Mouse (Mus musculus): Measurements from ENCODE around the gene Glyatl3. TPM values are rescaled to one million over a fixed set of nuclear protein-coding genes. Genes with fewer than 3 reads are reported as not detected.

Glyatl3 gene
- polyA plus RNA-seq, 1 experiment from 2014 or later, result not detected

DNA sequence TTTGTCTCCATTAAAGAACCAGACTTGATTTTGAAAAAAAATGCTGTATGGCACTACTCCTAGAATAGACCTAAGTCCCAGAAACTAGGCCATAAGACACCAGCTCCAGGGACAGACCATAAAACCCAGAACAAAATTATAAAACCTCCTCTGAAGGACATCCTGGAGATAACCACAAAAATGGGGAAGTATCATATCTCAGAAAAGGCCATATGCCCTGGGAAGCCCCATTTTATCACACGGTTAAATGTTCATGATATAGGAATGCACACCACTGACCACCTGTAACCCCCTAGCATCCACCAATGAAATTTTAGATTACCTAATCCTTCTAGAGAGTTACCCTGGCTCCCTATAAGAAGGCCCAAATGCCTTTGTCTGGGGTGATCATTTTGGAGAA is 38.6 kb downstream of the Glyatl3 start:
- Histone ChIP-seq H3K27me3 (ENCODE audit: control insufficient read depth, insufficient read depth, low read depth, low read length) (no peaks in the 10 kb centered on the region), H3K4me2 (ENCODE audit: low read length) (no peak overlapping the region), H3K4me3 (ENCODE audit: low read depth, low read length) (no peak overlapping the region), H3K27ac (ENCODE audit: low read length) (no peak overlapping the region), H3K4me1 (ENCODE audit: control insufficient read depth, insufficient read depth, low read length) (peaks cover 5% of the 10 kb centered on the region), H3K9me3 (replicated peaks; ENCODE audit: control insufficient read depth, low read length, poor library complexity, severe bottlenecking) (no peaks in the 10 kb centered on the region), H3K36me3 (ENCODE audit: control insufficient read depth, insufficient read depth, low read length) (no peaks in the 10 kb centered on the region), H3K9ac (ENCODE audit: low read depth, low read length) (no peak overlapping the region)
- WGBS, result 100% methylated on average over 1 of the region's 1 CpGs
- no peak for ATAC-seq

DNA sequence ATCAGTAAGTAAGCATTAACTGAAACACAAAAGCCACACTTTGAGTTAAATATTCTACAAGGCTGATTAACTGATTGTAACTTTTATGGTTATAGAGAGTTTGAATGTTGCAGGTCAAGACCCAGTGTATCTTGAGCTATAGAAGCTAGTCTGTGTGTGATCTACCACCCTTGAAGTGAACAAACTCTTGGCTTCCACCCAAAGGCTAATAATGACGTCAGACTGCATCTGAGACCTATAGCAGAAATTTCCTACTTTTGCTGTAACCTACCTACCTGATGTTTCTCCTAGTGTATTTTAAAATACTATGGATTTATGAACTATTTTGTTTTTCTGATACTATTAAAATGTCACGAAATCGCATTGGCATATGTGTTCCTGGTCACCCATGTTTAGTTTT is 39.4 kb downstream of the Glyatl3 start:
- H3K9ac ChIP-seq (ENCODE audit: low read depth, low read length), result no peak overlapping the region
- 92% methylated on average over 3 of the region's 3 CpGs for WGBS
- H3K4me3 ChIP-seq (ENCODE audit: low read depth, low read length), result no peak overlapping the region
- no peak overlapping the region for H3K4me2 ChIP-seq (ENCODE audit: low read length)
- no peak overlapping the region for H3K27ac ChIP-seq (ENCODE audit: low read length)
- ATAC-seq, result no peak
- no peaks in the 10 kb centered on the region for H3K27me3 ChIP-seq (ENCODE audit: control insufficient read depth, insufficient read depth, low read depth, low read length)
- no peaks in the 10 kb centered on the region for H3K9me3 ChIP-seq (replicated peaks; ENCODE audit: control insufficient read depth, low read length, poor library complexity, severe bottlenecking)
- H3K4me1 ChIP-seq (ENCODE audit: control insufficient read depth, insufficient read depth, low read length), result peaks cover 3% of the 10 kb centered on the region
- H3K36me3 ChIP-seq (ENCODE audit: control insufficient read depth, insufficient read depth, low read length), result no peaks in the 10 kb centered on the region

DNA sequence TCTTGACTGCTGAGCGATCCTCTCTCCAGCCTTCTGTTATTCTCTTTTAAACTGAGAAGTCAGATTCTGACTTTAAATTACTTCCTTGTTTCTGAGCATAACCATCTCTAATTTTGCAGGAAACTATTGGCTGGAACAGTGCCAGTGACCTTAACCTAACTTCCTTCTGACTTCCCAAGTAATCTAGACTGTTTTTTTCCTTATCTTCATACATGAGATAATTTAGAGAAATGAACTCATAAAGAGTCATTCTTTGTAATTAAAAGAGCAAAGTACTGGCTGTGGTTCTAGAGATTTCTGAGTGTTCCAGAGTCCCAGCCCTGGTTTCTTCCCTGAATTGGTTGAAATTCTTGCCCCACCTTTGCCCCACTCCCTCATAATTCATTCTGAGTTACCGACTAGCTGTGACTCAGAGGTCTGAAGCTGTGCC is 40.6 kb downstream of the Glyatl3 start:
- no peaks in the 10 kb centered on the region for H3K4me1 ChIP-seq (ENCODE audit: control insufficient read depth, insufficient read depth, low read length)
- no peak overlapping the region for H3K4me3 ChIP-seq (ENCODE audit: low read depth, low read length)
- no peaks in the 10 kb centered on the region for H3K36me3 ChIP-seq (ENCODE audit: control insufficient read depth, insufficient read depth, low read length)
- WGBS, result 82% methylated on average over 2 of the region's 2 CpGs
- no peaks in the 10 kb centered on the region for H3K9me3 ChIP-seq (replicated peaks; ENCODE audit: control insufficient read depth, low read length, poor library complexity, severe bottlenecking)
- H3K4me2 ChIP-seq (ENCODE audit: low read length), result no peak overlapping the region
- H3K9ac ChIP-seq (ENCODE audit: low read depth, low read length), result no peak overlapping the region
- no peaks in the 10 kb centered on the region for H3K27me3 ChIP-seq (ENCODE audit: control insufficient read depth, insufficient read depth, low read depth, low read length)
- no peak overlapping the region for H3K27ac ChIP-seq (ENCODE audit: low read length)
- ATAC-seq, result no peak

DNA sequence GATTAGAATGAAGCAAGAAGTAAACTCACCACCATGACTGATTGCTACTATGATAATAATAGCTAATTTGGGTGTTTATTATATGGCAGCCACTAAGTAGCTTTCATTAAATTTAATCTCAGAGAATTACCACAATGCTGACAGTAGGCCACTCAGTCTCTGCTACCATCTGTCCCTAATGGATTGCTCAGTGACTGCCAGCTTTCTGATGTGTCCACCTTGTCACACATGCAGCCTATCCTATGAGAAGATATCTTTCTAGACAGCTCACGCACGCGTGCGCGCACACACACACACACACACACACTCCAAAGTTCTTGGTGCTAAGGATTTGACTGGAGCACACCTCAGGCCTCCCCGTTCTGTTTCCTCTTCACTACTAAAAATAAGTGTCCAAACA is 41.5 kb downstream of the Glyatl3 start:
- Histone ChIP-seq H3K27me3 (ENCODE audit: control insufficient read depth, insufficient read depth, low read depth, low read length) (no peaks in the 10 kb centered on the region), H3K9ac (ENCODE audit: low read depth, low read length) (no peak overlapping the region), H3K36me3 (ENCODE audit: control insufficient read depth, insufficient read depth, low read length) (no peaks in the 10 kb centered on the region), H3K27ac (ENCODE audit: low read length) (no peak overlapping the region), H3K4me1 (ENCODE audit: control insufficient read depth, insufficient read depth, low read length) (no peaks in the 10 kb centered on the region), H3K9me3 (replicated peaks; ENCODE audit: control insufficient read depth, low read length, poor library complexity, severe bottlenecking) (no peaks in the 10 kb centered on the region), H3K4me2 (ENCODE audit: low read length) (no peak overlapping the region), H3K4me3 (ENCODE audit: low read depth, low read length) (no peak overlapping the region)
- WGBS, result 96% methylated on average over 6 of the region's 6 CpGs
- ATAC-seq, result no peak

DNA sequence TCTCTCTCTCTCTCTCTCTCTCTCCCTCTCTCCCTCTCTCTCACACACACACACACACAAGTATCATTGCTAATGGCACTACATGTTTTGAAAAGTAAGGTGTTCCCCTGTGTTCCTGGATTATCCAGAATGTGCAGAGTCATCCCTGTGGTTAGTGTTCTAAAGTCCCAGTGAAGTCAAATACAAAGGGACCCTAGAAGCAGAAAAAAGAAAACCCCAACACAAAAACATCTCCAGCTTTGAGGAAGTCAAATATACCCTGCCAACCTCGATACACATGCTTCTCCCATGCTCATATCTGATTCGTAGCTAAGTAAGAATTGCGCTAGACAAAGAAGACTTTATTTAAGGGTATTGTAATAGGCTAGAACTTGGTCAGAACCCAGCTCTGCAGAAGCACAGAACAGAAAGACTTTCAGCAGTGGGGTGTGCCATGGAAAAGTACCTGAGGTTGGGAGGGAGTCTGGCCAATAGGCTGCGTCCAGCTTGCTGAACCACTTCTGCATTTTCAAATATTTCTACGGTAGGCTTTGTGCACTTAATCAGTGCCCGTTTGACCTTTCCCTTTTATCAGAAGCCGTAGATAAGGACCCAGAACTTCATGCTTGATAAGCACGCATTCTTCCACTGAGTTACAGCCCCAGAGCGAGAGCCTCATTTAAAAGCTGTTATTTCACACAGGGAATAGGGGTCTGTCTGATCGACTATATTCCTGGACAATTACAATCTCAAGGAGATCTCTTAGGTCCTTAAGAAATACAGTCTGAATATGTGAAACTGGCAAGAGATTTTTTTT is 45.0 kb downstream of the Glyatl3 start:
- ATAC-seq, result no peak
- 76% methylated on average over 10 of the region's 10 CpGs for WGBS

DNA sequence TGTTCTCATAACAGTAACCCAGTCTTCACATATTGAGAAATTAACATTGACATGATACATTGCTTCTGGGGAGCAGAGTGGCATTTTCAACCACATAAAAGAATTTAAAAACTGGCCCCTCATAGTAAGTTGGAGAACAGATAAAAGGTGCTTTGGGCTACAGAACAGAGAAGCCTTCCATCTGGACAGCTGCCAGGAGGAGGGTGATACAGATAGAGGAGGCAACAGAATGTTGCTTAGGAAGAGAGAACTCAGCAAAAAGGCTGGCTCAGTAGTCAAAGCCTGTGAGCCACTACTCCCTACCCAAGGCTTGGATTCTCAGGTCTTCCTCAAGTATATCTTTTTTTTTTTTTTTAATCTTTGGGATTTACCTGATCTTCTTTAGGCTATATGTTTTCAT is 59.1 kb downstream of the Glyatl3 start:
- Histone ChIP-seq H3K4me1 (ENCODE audit: control insufficient read depth, insufficient read depth, low read length) (no peaks in the 10 kb centered on the region), H3K36me3 (ENCODE audit: control insufficient read depth, insufficient read depth, low read length) (no peaks in the 10 kb centered on the region), H3K4me3 (ENCODE audit: low read depth, low read length) (no peak overlapping the region), H3K9ac (ENCODE audit: low read depth, low read length) (no peak overlapping the region), H3K9me3 (replicated peaks; ENCODE audit: control insufficient read depth, low read length, poor library complexity, severe bottlenecking) (no peaks in the 10 kb centered on the region), H3K27ac (ENCODE audit: low read length) (no peak overlapping the region), H3K4me2 (ENCODE audit: low read length) (no peak overlapping the region), H3K27me3 (ENCODE audit: control insufficient read depth, insufficient read depth, low read depth, low read length) (no peaks in the 10 kb centered on the region)
- no peak for ATAC-seq

More for the DNA sequence above, 45.0 kb downstream of the Glyatl3 start:
- H3K4me2 ChIP-seq (ENCODE audit: low read length), result no peak overlapping the region
- H3K9me3 ChIP-seq (replicated peaks; ENCODE audit: control insufficient read depth, low read length, poor library complexity, severe bottlenecking), result no peaks in the 10 kb centered on the region
- no peak overlapping the region for H3K4me3 ChIP-seq (ENCODE audit: low read depth, low read length)
- H3K27ac ChIP-seq (ENCODE audit: low read length), result no peak overlapping the region
- H3K9ac ChIP-seq (ENCODE audit: low read depth, low read length), result no peak overlapping the region
- H3K4me1 ChIP-seq (ENCODE audit: control insufficient read depth, insufficient read depth, low read length), result no peaks in the 10 kb centered on the region
- H3K36me3 ChIP-seq (ENCODE audit: control insufficient read depth, insufficient read depth, low read length), result no peaks in the 10 kb centered on the region
- no peaks in the 10 kb centered on the region for H3K27me3 ChIP-seq (ENCODE audit: control insufficient read depth, insufficient read depth, low read depth, low read length)

Other genes starting within 250 kb of the Glyatl3 start
- gene Esp1, start 187.2 kb downstream of the Glyatl3 start, polyA plus RNA-seq (2015; fragmentation: Nextera tagmentation; extraction: Ambion mirVana), result not detected in 2 replicates
- not detected in 2 replicates for gene Crisp2, start 107.3 kb downstream of the Glyatl3 start, polyA plus RNA-seq (2015; fragmentation: Nextera tagmentation; extraction: Ambion mirVana)
- 0.15 and 0.17 TPM in 2 replicates for gene Rhag, start 103.2 kb downstream of the Glyatl3 start, polyA plus RNA-seq (2015; fragmentation: Nextera tagmentation; extraction: Ambion mirVana)
- gene 9130008F23Rik, start 33.8 kb downstream of the Glyatl3 start, polyA plus RNA-seq (2015; fragmentation: Nextera tagmentation; extraction: Ambion mirVana), result 0.37 and 1.1 TPM in 2 replicates
- 18.7 and 19.6 TPM in 2 replicates for gene Mut, start 20.3 kb upstream of the Glyatl3 start, polyA plus RNA-seq (2015; fragmentation: Nextera tagmentation; extraction: Ambion mirVana)
- 8.5 and 9.0 TPM in 2 replicates for gene Cenpq, start 20.7 kb upstream of the Glyatl3 start, polyA plus RNA-seq (2015; fragmentation: Nextera tagmentation; extraction: Ambion mirVana)